Mouse (Mus musculus) activated CD4-positive, CD25-positive, alpha-beta regulatory T cell, adult 4 months (primary cell): Measurements from ENCODE around the gene Ccdc57. TPM values are rescaled to one million over a fixed set of nuclear protein-coding genes. Genes with fewer than 3 reads are reported as not detected.

ENCODE experiments used
- ATAC-seq: one replicate; pipeline ENCODE4 v1.8.0; 2017
- polyA plus RNA-seq, 2 experiments: library from polyadenylated mRNA; unstranded; fragments of 100-300 nt; shearing (Covaris generic); gene quantifications; one replicate each; pipeline ENCODE4 v1.2.1; 2017

The Ccdc57 gene
- polyA plus RNA-seq: under 1 TPM; 0.41 to 0.46 TPM

DNA sequence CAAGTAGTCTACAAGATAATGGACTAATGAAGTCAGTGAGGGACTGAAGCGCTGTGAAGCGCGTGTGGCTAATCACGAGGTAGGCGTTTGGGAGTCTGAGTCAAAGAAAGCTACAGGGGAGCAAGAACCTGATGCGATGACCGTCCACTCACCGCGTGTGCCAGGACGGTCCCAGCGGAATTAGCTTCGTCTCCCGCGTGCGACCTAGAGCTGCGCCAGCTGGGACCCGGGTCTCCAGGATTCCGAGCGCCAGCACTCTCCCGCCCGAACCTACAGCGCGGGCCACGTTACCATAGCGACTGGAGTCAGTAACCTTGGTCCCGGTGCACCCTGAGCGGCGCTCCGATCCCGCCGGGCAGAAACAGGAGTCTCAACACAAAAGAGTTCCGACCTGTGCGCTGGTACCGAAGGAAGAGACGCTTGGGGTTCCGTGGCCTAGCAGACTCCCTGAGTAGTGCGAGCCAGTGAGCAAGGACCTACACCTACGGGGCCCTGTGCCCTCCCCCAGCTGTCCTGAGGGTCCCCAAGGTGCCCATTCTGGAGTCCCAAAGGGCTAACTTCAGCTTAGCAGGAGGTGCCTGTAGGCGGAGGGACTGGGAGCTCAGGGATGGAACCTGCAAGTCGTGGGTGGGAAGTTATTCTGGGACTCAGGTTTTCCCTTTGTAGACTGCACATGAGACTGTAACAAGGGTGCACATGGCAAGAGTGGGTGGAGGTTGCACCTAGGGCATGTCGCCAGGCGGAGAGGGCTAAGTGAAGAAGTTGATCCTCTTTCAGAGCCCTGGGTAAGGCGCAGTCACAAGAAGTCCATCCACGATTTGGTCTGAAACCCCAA is at the start of gene Ccdc57:
Gene Ccdc57 (minus strand): TSS at position 309 of the 835 bp plus-strand sequence.
- peak; percentile 78 for ATAC-seq

DNA sequence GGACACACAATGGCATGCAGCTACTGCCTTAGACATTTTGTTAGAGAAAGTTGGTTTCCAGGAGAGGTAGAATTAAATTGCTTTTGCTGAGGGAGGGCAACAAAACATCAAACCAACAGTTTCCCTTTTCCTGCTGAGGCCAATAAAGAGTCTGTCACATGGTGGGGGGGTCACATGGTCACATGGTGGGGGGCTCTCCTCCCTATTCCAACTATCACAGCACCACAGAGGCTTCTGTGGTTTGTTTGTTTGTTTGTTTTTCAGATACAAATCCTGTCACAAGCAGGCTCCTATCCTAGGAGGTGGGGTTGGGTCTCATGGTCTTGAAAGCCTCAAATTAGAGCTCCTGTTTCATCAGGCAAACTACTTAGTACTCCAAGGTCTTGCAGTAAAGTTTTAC is 49.8 kb upstream of the Ccdc57 start:
- ATAC-seq: no peak

DNA sequence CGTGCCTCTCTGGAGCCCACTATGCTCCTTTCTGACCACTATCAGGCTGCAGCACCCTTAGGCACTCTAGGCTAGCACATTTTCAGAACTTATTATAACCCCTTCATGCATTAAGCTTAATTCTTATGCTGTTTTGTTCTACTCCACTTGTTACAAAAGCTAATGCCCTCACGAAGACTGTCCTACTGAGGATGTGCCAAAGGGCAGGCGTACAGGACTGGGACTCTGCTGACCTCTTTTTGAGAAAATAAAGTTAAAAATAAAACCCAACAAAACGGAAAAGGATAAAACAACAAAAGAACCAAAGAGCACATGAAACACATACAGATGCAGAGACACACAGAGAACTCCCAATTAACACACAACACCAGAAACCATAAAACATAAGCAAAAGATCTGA is 49.0 kb upstream of the Ccdc57 start:
- ATAC-seq: no peak

DNA sequence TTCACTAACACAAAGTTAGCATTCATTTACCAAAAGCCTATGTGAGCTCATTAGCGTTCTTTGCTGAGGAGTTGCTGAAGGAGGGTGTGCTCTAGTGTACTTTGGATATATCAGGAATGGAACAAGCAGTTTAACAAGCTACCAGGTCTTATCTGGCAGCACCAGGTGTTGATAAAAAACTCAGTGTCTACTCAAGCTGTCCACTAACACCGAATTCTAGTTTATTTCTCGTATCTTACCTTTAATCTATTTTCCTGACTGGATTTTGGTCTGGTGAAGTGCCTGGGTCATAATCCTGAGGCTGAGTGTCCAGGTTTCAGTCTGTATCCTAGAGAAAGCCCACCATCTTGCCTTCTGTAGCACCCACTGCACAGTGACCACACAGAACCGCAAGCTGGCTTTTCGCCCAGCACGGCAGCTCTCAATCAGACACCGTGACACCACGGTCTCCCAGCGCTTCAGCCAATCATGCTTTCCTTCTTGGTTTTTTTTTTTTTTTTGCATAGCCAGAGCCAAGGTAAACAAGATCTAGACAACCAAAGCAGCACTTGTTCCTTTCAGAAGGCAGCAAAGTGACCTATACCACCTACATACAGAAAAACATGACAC is 47.9 kb upstream of the Ccdc57 start:
- ATAC-seq: no peak

DNA sequence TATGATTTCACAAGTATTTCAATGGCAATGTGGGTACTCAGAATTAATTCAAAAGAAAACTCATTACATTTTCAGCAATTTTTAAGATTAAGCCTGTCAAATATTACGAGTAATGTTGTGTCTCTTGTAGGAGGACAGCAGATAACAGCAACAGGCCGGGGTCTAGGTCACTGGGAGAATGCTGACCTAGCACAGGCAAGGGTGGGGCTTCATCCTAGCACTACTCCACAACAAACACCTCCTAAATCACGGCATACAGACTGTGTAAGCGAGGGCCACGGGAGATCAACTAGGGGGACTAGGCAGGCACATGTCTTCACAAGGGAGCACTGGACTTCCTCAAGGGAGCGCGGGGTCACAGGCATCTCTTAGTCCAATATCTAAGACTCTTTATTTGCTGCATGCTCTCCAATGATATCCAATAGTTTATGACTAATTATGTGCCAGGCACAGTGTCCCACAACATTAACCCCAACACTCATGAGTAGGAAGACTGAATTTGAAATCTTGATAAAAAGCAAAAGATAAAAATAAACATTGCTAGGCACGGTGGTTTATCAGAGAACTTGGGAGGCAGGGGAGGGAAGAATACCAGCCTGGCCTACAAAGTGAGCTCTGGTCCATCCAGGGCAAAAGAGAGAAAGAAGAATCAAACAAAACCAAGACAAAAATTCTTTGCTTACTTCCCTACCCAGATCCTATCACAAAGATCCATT is 47.2 kb upstream of the Ccdc57 start:
- no peak for ATAC-seq

DNA sequence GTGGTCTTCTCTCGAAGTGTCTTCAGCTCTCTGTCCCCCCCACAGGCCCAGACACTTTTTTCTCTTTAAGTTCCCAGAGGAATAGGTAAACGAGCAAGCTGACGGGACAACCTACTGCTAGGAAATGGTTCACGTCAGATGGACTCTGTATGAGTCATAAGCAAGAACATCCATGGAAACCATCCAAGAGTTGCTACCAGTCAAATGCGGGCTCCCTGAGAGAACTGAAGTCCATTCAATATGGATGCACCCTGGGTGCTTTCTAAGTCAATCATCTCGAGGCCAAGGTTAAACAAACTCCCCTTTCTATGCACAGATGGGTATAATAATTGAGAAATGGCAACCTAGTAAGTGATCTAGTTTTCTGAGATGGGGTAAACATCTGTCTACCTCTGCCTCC is 40.6 kb upstream of the Ccdc57 start:
- ATAC-seq: no peak

DNA sequence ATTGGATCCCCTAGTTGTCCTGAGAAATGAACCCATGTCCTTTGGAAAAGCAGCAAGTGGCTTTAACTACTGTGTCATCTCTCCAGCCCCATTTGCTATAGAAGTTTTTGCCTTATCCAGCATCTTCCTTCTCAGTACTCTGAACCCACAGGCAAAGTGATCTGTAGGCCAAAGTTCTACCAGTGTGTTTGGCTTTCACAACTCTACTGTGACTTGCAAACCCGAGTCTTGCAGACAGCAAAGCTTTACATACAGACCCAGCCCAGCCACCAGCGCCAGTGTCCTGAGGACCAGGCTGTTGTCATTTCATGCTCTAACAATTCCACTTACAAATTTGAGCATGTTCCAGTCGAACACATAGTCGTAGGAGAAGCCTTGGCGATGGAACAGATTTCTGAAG is 38.6 kb upstream of the Ccdc57 start:
- no peak for ATAC-seq

DNA sequence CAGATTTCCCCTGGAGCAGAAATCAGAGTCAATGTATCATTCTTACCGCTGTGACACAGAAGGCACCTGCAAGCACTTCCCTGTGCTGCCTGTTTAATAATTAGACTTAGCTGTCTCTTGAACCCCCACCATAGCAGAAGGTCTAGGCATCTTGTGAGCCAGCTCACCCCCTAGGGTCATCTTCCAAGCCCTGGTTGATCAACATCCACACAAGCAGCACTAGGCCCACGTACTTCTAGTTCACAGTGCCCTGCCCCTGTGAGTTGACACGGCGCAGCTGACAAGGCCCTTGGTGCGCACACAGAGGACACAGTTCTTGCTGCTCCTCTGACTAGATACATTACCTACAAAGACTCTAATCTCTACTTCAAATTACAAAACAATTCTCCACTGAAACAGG is 37.1 kb upstream of the Ccdc57 start:
- ATAC-seq: no peak

DNA sequence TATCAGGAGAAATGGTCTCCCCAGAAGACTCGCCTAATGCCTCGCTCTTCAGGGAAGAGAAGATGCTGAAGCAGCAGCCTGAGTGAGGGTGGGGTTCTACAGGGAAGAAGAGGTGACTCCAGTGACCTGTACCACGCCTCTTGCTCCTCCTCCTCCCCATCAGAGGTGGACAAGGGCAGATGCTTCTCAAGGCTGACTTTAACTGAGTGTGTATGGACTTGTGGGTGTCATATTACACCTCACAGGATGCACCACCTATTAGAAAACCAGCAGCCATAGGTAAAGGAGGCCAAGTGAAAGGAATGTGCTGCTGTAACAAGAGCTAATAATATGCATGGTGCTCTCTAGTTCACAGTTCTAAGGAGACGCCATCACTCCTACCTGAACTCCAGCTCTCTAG is 32.9 kb upstream of the Ccdc57 start:
- ATAC-seq: no peak

DNA sequence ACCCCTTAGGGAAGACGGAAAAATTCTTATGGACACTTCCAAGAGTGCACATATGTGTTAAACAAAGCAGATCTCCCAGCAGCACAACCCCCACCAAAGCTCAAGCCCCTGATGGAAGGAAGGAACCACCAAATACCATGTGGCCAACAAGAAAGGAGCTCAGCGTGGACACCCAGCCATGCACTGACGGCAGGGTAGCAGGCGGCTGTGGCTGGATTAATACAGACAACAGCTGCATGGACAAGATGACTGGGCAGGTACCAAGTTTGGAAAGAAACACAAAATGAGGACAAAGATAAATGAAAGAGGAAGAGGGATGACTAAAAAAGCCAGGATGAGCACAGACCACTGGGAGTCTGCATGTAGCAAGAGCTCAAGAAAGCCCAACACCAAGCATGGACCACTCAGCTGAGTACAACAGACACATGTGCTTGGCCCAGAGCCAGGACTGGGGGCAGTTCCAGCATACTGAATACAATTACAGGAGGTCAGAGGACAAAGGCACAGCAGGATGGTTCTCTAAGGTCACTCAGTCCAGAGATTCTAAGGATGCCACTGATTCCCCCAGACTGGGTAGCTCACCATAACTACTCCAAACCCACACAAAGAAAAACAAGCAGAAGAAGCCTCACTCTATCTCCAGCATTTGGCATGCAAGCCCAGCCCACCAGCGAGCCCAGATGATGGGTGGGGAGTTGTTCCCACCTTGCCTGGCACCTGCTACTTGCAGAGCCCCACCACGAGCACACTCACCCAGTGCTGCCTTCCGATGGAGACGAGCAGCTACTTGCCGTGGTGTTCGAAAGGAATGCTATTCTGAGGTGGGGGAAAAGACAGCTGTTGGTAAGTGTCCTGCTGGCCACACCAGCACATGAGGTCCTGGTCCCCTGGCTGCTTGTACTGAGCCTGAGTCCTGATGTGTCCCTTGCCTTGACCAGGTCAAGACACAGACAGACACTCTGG is 31.8 kb upstream of the Ccdc57 start:
- ATAC-seq: no peak

DNA sequence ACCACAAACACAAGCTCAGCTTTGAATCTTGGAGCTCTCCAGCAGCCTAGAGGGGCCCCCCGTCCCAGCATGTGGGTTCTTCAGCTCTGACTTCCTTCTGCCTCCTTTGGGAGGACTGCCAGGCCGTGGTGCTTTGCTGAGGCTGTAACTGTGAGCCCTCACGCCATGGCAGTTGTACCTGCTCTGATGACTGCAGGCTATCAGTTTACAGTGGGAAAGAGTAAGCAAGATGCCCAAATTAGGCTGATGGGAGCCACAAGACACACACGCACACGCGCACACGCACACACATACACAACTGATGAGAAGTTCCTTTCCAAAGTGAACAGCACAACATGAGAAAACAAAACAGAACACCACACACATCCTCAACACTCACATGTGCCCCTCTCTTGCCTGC is 30.2 kb upstream of the Ccdc57 start:
- ATAC-seq: no peak

DNA sequence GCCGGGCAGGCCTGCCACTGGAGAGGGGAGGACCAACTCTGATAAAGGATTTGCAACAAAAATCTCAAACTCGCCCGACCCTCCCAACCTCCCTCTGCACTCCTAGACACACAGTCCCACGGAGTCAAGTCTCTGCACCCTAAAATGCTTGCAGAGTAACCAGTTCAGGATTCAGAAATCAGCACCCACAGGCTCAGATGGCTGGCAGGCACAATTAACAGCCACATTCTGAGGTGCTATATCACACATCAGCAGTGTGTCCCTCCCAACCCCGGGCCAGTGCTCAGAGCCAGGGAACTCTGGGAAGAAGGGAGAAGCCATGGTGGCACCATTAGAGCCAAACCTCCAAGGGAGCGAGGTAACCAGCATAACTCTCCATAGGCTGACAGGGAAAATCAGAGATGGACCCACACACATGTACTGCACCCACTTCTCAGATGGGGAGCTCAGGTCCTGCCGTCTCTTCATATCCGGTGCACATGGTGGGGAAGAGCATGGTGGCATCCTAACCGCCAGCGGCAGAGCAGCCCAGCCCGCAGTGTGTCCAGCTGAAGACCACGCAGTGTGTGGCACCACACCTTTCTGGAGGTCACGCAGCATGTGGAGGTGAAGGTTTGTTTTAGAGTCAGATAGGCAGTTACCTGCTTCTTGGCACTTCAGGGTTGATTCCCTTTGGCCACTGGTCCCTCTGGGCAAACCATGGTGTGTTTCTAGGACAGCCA is 29.5 kb upstream of the Ccdc57 start:
- no peak for ATAC-seq

DNA sequence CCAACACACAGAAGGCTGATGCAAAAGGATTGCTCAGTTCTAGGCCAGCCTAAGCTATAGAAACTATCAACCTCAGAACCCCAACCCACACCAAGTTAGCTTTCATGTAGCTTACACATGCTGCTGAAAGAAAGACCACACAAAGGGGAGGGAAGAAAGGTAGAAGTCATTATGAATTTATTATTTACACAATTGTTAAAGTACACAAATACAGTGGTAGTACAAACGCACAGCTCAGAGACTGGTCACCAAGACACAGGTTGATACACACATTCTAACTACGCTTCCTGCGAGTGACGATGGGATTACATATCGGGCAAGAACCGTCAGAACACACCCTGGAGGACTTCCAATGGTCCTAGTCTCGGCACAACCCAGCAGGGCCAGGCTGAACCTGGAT is 28.9 kb upstream of the Ccdc57 start:
- ATAC-seq: no peak

DNA sequence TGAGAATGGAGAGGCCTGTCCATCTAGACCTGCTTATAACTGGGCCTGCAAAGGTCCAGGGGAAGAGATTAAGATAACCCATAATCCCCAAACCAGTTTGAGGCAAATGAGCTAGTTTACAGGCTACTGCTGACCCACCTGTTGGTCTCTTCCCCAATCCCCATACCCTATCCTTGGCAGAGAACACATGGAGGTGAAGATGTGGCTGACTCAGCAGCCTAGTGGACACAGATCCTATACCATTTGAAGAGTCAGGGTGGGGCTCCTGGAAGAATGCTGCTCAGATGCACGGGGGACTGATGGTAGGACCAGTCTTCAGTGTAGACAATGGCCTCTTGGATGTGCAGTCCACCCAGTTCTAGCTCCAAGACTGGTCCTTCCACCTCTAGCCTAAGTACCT is 27.6 kb upstream of the Ccdc57 start:
- no peak for ATAC-seq

DNA sequence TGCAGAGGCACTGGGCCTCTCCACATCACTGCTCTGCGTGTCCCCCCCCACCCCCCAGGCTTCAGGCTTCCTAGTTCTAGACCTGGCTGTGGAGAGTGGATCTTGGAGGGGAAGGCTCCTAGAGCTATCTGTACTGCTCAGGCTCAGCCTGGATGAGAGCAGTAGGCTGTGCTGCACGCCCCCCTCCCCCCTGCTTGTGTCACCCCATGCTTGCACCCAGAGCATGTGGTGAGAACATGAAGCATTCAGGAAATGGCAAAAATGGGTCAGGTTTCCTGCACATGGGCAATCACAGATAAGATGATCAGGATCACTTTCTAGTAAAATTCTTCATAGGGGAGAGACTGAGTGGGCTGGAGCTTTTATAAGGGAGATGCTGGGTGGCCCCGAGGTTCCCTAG is 26.9 kb upstream of the Ccdc57 start:
- no peak for ATAC-seq

DNA sequence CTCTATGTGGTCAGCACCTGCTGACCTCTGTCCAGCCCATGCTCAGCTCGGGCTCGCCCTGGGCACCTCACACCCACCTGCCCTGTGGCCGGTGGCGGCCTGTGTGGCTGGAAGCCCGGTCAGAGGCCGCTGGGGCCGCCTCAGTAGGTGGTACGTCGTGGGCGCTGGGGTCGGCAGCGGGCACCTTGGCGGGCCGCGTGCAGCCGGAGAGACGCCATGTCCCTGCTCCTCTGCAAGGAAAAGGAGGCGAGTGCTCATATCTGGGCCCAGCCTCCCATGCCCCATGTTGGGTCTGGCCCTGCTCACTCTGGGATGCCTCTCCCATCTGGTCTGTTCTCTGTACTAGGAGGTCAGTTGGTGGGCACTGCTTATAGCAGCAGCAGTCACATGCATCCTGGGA is 26.4 kb upstream of the Ccdc57 start:
- ATAC-seq: no peak

DNA sequence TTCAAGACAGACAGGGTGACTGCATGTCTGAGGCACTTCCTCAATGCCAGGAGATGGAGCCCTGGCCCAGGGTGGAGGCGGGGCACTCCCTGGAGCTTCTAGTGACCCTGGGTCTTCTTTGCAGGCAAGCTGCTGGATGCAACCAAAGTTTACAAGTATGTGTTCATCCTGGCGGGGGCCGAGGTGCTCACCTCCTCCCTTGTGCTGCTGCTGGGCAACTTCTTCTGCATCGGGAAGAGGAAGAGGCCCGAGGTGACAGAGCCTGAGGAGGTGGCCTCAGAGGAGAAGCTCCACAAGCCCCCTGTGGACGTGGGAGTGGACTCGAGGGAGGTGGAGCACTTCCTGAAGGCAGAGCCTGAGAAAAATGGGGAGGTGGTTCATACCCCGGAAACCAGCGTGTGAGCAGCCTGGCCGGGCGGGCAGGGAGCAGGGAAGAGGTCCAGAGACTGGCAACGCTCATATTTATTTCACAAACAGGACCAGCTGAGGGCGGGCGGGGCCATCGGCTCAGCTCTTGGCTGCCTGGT is 25.1 kb upstream of the Ccdc57 start:
- ATAC-seq: no peak

DNA sequence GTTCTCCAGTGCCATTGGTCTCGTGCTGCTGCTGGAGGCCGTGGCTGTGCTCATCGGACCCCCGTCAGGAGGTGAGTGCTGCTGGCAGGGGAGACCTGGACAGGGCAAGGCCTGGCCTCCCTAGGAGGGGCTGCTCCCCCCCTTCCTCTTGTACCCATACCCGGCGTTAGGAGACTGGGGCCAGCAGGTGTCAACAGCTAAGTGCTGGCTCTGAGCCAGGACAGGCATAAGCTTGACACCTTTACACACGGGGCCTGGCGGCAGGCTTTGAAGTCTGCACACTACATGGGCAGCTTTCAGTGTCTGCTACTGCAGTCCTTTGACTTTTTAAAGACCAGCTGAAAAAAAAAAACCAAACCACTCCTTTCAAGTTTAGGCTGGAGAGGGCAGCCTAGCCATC is 24.4 kb upstream of the Ccdc57 start:
- no peak for ATAC-seq

DNA sequence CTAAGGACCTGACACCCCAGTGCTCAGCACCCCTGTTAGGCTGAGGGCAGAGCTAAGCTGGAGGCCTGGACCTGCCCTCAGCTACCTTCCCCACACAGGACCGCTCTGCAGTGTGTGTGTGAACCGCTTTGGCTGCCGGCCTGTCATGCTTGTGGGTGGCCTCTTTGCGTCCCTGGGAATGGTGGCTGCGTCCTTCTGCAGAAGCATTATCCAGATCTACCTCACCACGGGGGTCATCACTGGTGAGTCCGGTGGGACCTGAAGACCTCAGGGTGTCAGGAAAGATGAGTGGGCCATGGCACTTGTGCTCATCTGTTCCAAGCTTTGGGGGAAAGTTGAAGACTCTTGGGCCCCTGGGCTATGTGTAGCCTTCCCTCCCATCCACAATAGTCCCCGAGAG is 23.0 kb upstream of the Ccdc57 start:
- ATAC-seq: no peak

DNA sequence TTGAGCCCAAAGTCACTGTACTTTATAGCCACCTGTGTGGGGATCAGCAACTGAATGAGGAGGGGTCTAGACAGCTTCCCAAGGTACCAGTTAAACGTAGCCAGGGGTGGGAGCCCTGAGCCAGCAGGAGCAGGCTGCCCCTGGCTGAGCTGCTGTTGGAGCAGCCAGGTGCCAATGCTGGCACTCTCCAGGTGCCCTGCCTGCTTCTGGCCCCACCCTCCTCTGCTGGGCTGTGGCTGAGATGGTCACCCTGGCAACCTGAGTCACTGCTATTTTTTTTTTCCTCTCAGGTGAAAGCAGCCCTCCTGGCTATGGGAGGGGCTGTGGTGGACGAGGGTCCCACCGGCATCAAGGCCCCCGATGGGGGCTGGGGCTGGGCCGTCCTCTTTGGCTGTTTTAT is 22.3 kb upstream of the Ccdc57 start:
- no peak for ATAC-seq
